Mouse (Mus musculus) bone marrow macrophage, adult 2 months (primary cell): ENCODE data around the gene Dmwd. TPM values are rescaled to one million over a fixed set of nuclear protein-coding genes. Genes with fewer than 3 reads are reported as not detected.
A peak's percentile ranks its signal among the peaks of the same experiment; 100 is the strongest.

ENCODE experiments used
- H3K27ac ChIP-seq: 2 replicates; pipeline ENCODE4 v1.5.1; 2012; ENCODE audit warnings: low read depth, low read length; ENCODE audit not compliant: insufficient read depth
- H3K4me1 ChIP-seq: 2 replicates; pipeline ENCODE4 v1.6.1; 2012; ENCODE audit warnings: low read length; ENCODE audit not compliant: control insufficient read depth, insufficient read depth
- H3K4me3 ChIP-seq: 2 replicates; pipeline ENCODE4 v1.5.1; 2012; ENCODE audit warnings: mild to moderate bottlenecking, low read length, moderate library complexity; ENCODE audit not compliant: insufficient read depth
- CTCF ChIP-seq: IDR thresholded peaks from 2 replicates; pipeline ENCODE4 v1.5.1; 2012; ENCODE audit warnings: low read depth, mild to moderate bottlenecking, low read length, moderate library complexity
- POLR2A ChIP-seq: IDR thresholded peaks from 2 replicates; pipeline ENCODE4 v1.6.1; 2012; ENCODE audit warnings: mild to moderate bottlenecking, low read depth, low read length, borderline replicate concordance
- polyA plus RNA-seq: library from polyadenylated mRNA; stranded (reverse); fragments of >200 nt; gene quantifications from 2 replicates; pipeline ENCODE4 v1.2.4, GENCODE M21; 2012; ENCODE audit not compliant: missing spikeins, insufficient read depth, insufficient read length

Gene Dmwd
- polyA plus RNA-seq, 1 experiment, result 1.7 TPM

DNA sequence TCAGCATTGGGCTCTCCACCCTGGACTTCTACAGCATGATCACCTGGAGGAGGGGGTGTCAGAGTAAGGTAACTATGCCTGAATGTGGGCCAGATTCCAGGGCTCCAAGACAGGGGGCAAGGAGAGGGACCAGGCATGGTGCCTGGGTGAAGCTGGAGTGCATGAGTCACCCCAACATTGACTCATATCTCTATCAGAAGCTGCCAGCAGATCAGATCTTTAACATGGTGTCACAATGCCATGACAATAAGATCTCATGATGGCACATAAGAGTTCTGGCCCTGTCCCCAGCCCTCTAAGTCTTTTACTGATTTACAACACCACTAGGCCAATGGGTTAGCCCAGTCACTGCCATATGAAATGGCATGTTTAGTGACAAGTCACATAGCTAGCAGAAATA is 27.7 kb downstream of the Dmwd start:
- peaks cover 13% of the 10 kb centered on the region for H3K4me1 ChIP-seq
- TF ChIP-seq POLR2A (no peak), CTCF (no peak)
- no peak overlapping the region for H3K27ac ChIP-seq
- no peak overlapping the region for H3K4me3 ChIP-seq

DNA sequence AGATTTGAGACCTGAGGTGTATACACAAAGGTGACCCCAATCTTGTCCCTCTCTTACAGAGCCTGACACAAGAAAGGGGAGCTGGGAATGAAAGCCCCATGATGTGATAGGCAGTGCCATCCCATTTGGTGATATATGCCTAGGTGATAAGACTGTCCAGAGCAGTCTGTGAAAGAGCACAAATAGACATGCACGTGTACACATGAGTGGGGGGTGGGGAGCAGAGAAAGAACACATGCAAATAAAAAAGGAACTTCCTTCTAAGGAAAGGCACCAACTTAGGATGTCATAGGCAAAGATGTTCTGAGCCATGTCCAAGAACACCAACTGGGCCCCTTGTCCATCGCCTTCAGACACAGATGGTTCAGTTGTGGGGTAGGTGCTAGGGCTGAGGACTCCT is 28.5 kb downstream of the Dmwd start:
- H3K4me1 ChIP-seq, result peaks cover 13% of the 10 kb centered on the region
- no peak for TF ChIP-seq CTCF
- H3K27ac ChIP-seq, result no peak overlapping the region
- no peak overlapping the region for H3K4me3 ChIP-seq

DNA sequence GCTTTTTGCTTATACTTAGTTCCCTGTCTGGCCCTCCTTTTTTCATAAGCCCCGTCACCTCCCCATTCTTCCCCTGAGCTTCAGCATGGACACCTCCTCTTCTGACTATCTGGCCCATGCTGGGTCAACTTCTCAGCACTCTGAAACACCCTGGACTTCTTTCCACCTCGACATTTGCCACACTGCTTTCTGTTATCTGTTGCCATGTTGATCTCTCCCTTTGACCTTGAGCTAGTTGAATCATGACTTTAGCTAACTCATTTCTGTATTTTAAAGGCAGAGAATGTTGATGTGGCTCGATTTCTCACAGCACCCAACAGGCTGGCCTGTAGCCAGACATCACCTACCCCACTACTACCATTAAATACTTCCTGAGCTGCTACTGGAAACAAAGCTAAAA is 31.4 kb downstream of the Dmwd start:
- no peak for TF ChIP-seq CTCF
- no peak for TF ChIP-seq POLR2A
- Histone ChIP-seq H3K4me1 (peaks cover 16% of the 10 kb centered on the region), H3K27ac (no peak overlapping the region), H3K4me3 (no peak overlapping the region)

- Histone ChIP-seq H3K27ac (no peak overlapping the region), H3K4me3 (no peak overlapping the region), H3K4me1 (peaks cover 5% of the 10 kb centered on the region)
- TF ChIP-seq CTCF (no peak), POLR2A (no peak)
Observed at GRCm38 (mm10) chr7:19109565-19109964, 33.5 kb downstream of the Dmwd start.

- TF ChIP-seq CTCF (no peak), POLR2A (no peak)
- Histone ChIP-seq H3K4me3 (no peak within 1 kb of the TSS), H3K4me1 (peaks cover 3% of the 10 kb centered on the region; the same call in 1 of the 2 replicates), H3K27ac (no peak within 1 kb of the TSS)
Observed at GRCm38 (mm10) chr7:19118028-19118771, 42.2 kb downstream of the Dmwd start, which contains the start of gene Gm4969. Gene Gm4969, minus strand, starts transcription at chr7:19118368.

DNA sequence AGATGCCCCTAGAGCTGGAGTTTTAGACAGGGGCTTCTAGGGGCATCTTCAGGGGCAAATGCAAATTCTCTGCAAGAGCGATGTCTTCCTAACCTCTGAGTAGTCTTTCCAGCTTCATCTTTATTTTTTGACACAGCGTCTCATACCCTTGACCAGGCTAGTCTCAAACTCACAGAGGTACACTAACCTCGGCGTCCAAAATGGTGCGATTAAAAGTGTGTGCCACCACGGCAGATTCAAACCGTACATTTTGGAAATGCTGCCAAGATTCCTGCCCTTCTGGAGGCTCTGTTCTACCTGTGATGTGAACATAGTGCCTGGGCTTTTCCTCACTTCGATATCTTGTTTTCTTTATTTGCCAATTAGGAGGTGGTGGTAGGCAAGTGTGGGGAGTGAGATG is 43.1 kb downstream of the Dmwd start:
- TF ChIP-seq CTCF (no peak), POLR2A (no peak)
- Histone ChIP-seq H3K27ac (no peak overlapping the region), H3K4me3 (no peak overlapping the region), H3K4me1 (peaks cover 3% of the 10 kb centered on the region; the same call in 1 of the 2 replicates)

DNA sequence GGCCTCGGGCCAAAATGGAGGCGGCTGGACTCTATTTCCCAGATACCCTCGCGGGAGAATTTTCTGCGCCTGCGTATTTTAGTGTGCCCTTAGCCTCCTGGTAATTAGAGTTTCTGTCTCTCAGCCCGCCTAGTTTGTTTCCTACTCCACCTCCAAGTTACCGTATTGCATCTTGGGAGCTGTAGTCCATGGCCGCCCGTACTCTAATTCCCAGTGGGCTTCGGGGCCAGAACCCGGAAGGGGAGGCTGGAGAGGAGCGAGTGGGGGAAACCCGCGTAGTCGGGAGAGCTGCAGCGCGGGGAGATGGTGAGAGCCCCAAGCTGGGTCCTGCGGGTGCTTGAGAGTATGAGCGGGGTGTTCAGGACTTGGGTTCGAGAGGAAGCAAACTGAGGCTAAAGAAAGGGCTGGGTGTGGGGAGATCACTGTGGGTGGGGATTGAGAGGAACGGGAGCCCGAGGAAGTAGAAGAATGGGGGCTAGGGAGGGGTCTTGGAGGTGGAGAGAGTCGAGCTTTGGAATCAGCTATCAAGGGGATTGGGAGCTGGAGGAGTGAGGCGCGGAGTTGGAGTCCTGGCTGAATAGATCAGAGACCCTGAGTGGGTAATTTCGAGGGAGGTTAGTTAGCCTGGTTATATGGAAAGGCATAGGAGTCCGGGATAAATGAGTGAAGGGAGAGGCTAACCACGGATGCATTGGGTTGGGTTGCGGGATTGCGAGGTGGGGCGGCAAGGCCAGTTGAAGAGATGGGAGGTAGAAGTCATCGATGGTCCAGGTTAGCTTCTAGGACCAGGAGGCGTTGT is 43.8 kb downstream of the Dmwd start, which contains the start of gene Fbxo46:
Gene Fbxo46 (plus strand): TSS at position 229 of the 799 bp plus-strand sequence.
- peak within 1 kb of the TSS; percentile 76 for H3K4me3 ChIP-seq
- H3K4me1 ChIP-seq, result peaks cover 3% of the 10 kb centered on the region; the same call in 1 of the 2 replicates
- no peak for TF ChIP-seq CTCF
- peak; percentile 82; the same call in 1 of the 2 replicates for TF ChIP-seq POLR2A
- H3K27ac ChIP-seq, result no peak within 1 kb of the TSS

DNA sequence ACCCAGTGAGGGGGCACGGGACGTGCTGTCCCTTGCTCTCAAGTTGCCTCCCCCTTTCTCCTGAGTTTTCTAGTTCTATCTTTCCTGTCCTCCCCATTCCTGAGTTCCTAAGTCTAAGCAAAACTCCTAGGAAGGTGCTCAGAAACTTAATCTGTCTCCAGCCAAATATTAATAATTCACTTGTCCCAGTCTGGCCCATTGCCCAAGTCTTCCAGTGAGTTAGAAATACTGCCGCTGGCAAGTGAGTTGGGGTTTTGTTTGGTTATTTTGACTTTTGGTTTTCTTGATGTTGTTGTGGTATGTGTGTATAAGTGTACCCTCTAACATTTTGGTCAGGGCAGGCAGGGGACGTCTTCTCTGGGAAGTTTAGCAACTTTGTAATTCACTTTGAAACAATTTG is 45.7 kb downstream of the Dmwd start:
- H3K27ac ChIP-seq, result no peak overlapping the region
- H3K4me1 ChIP-seq, result peaks cover 3% of the 10 kb centered on the region; the same call in 1 of the 2 replicates
- no peak overlapping the region for H3K4me3 ChIP-seq
- TF ChIP-seq CTCF, result no peak
- no peak for TF ChIP-seq POLR2A

GRCm38 (mm10) chr7:19124713-19125112 is 48.7 kb downstream of the Dmwd start:
- Histone ChIP-seq H3K4me3 (no peak overlapping the region), H3K4me1 (peaks cover 3% of the 10 kb centered on the region; the same call in 1 of the 2 replicates), H3K27ac (no peak overlapping the region)
- TF ChIP-seq CTCF, result no peak
- no peak for TF ChIP-seq POLR2A

DNA sequence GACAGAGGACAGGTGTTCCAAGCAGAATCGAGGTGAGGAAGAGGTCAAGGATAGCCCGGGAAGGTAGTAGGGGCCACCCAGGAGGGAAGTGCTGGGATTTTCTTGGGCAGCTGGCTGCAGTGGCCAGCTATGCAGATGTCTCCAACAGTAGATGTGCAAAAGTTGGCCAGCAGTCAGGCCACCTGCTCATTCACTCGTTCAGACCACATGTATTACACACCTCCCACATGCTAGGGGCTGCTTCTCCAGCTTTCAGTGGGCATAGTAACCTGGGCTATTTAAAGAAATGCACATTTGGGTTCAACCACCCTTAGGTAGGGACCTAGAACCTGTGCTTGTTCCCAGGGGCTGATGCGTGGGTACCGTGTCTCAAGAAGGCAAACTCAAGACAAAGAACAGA is 51.7 kb downstream of the Dmwd start:
- TF ChIP-seq CTCF (no peak), POLR2A (no peak)
- Histone ChIP-seq H3K27ac (no peak overlapping the region), H3K4me3 (no peak overlapping the region), H3K4me1 (peaks cover 3% of the 10 kb centered on the region; the same call in 1 of the 2 replicates)
